Mouse (Mus musculus) neural tube, embryonic 10.5 days (tissue): Measurements from ENCODE around the gene Rhbdl3.
A peak's percentile ranks its signal among the peaks of the same experiment; 100 is the strongest.
"Not testable (repeated sequence)": the region's sequence is repeated elsewhere in the genome, so short reads cannot be mapped to it uniquely, and the experiment has no call there.

Source experiments
- DNase-seq: peaks from one replicate; pipeline ENCODE4 v3.0.0-alpha.2; 2017; ENCODE audit warnings: low spot score; ENCODE audit errors: extremely low spot score

Gene Rhbdl3

GRCm38 (mm10) chr11:80312565-80312964, 11.9 kb downstream of the Rhbdl3 start:
- DNase-seq = peak; percentile 49

- no peak for DNase-seq
Observed at GRCm38 (mm10) chr11:80313462-80313861, 12.8 kb downstream of the Rhbdl3 start.

DNA sequence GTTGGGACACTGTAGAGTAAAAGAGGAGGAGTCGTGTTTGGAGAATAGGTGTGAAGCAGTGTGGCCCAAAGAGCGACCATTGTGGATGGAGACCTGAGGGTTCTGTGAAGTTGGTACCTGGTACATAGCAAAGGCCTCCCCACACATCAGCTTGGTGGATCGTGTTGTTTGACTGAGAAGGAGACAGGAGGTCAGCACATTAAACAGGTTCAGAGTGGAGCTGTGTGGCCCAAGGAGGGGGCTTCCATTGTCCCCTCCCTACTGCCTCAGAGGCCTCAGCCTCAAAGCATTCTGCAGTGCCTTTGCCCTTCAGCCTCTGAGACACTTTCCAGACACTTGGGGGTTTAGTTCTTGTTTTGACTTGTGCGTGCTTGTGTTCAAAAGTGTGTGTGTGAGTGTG, 13.2 kb downstream of the Rhbdl3 start:
- no peak for DNase-seq

DNA sequence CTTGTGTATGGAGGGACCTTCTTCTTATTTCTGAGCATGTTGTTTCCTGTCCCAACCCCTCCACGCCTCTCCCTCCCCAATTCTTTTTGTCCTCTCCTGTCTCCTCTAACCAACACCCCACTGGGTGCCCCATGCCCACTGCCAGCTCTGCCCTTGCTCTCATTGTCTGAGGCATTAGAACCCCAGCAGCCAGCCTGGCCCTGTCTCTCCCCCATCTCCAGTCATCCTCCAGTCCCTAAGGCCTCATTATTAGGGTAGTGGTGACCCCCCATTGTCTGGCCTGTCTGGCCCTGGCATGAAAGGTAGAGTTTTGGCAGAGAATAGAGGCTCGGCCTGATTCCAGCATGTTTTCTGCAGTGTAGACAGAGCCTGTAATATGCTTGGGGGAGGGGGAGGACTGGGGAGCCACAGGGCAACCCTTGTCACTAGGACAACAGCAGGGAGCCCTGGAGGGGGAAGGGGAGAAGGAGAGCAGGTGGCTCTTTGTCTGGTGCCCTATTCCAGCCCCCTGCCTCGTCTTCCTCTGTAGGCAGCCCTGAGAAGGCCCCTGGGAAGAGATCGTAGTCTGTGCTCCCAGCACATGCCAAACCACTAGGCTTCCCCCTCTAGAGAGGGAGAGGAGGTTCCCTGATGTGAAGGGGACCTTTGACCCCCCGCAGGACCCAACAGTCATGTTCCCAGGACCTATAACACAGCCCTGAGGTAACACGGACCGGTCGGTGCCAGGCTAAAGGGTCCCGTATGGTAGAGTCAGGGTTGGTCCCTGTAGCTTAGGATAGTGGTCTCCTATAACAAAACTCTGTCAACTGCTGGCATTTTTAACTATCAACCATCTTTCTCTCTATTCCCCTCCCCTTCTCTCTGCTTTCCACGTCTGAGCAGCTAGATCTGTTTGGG, 15.3 kb downstream of the Rhbdl3 start:
- peak; percentile 31 for DNase-seq

- DNase-seq = no peak
Observed at GRCm38 (mm10) chr11:80323255-80323654, 22.5 kb downstream of the Rhbdl3 start.

GRCm38 (mm10) chr11:80324636-80325035, 23.9 kb downstream of the Rhbdl3 start:
- no peak for DNase-seq

DNA sequence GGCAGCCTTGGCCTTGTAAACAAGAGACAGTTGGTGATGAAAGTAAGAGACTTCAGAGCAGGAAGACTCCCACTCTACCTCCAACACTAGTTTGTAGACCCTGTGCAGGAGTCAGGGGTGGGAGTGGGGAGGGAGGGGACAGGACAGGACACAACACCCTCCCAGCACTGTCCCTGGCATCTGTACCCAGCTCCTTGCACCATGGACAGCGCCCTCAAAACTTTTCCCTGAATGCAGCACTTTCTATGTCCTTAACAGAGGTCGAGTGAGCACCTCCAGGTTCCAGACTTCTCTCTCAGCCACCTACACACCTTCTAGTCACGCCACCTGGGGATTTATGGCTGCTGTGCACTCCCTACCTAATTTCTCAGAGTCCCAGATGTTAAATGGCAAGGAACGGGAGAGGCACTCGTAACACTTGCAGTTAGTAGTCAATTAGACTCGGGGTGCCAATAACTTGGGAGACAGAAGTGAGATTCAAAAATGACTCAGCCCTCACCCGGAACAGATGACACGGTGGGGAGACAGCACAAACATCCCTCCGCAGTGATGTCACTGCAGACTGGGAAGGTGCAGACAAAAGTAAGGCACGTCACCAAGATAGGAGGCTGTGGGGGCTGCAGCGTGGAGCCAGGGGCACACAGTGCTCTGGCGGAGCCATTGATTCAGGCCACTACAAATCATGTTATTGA, 32.1 kb downstream of the Rhbdl3 start:
- no peak for DNase-seq

DNA sequence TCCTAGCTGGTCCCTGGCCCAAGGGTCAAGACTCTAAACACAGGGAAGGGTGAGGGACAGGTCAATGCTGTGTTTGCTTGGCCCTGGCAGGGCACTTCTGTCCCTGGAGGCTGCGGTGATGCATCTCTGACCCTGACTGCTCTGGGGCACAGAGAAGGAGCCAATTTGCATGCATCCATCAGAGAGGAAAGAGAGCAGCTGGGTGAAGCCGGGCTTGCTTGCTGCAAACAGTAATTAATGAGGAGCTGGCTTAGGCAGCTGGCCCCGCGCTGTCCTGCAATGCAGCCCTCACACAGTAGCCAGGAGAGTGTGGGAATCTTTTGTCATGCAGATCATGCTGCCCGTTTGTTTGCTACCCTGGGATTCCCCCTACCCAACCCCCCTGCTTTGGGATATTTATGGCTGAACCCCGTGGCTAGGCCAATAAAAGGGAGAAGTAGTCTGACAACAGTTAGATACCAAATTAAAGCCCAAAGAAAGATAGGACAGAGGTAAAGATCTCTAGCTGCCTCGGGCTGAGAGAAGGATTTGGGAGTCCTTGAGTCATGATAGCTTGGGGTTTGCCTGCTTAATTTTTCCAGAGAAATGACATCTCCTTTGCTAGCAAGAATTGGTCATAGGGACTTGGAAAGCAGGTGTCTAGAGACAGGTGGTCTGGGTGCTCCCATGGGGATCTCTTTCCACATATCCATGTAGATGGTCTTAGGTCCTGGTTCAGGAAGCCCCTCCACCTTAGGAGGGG, 35.1 kb downstream of the Rhbdl3 start:
- peak; percentile 78 for DNase-seq

DNA sequence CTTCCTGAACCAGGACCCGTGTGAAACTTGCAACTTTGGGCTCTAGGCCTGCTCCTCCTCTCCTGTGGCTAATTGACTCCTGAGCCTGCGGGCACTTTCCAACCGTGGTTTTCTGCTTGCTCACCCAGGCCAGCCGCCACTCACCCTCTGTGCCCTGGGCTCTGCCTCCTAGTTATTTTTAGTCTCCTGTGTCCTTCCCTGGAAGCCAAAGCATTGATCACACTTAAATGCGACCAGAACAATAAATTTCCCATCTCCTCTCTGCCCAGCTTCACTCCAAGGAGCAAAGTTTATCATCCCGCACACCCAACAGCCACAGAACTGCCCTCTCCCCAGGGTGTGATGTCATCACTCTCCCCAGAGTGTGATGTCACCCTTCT, 35.6 kb downstream of the Rhbdl3 start:
- DNase-seq = no peak

DNA sequence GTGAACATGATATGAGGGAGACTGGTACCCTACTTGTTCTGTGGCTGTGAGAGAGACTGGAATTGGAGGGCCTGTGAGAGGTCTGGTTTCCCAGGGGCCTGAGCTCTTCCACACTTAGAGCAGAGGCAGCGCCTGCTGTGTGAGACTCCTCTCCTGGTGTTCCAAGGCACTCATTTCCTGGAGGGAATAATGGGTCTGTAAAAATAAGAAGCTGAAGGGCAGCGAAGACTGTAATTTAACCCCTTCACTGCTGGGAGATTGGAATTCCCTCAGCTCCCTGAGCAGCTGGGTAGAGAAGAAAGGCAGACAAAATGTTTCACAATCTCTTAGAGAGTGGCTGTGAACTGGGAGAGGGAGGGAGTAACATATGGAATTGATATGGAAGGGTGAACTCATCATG, 41.8 kb downstream of the Rhbdl3 start:
- DNase-seq = no peak

- peak; percentile 86 for DNase-seq
Observed at GRCm38 (mm10) chr11:80351832-80352430, 51.2 kb downstream of the Rhbdl3 start.

GRCm38 (mm10) chr11:80354832-80355231, 54.1 kb downstream of the Rhbdl3 start:
- DNase-seq = no peak

- DNase-seq = no peak
Observed at GRCm38 (mm10) chr11:80368949-80369348, 68.2 kb downstream of the Rhbdl3 start.

GRCm38 (mm10) chr11:80376651-80377050, 75.9 kb downstream of the Rhbdl3 start:
- no peak for DNase-seq

- peak; percentile 89 for DNase-seq
Observed at GRCm38 (mm10) chr11:80377712-80378451, 77.2 kb downstream of the Rhbdl3 start, which contains the start of gene 5730455P16Rik. Gene 5730455P16Rik, minus strand, starts transcription at chr11:80378034.

GRCm38 (mm10) chr11:80378452-80379068, 77.8 kb downstream of the Rhbdl3 start:
- DNase-seq = not testable (repeated sequence)

DNA sequence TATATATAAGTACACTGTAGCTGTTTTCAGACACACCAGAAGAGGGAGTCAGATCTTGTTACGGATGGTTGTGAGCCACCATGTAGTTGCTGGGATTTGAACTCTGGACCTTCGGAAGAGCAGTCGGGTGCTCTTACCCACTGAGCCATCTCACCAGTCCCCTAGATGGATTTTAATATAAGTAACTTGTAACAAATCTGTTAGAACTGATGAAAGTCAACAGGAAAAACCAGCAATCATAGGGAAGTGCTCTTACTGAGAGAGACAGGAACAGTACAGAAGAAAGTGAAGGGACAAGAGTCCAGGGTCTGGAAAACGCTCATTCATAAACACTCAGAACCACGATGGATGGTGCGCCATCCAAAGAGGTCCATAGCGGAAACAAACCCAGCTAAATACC, 78.5 kb downstream of the Rhbdl3 start:
- not testable (repeated sequence) for DNase-seq

- peak; percentile 52 for DNase-seq
Observed at GRCm38 (mm10) chr11:80382626-80383018, 81.9 kb downstream of the Rhbdl3 start.

- DNase-seq = peak; percentile 98
Observed at GRCm38 (mm10) chr11:80383019-80383625, 82.4 kb downstream of the Rhbdl3 start, which contains the start of gene Zfp207. Gene Zfp207, plus strand, starts transcription at chr11:80383279.

DNA sequence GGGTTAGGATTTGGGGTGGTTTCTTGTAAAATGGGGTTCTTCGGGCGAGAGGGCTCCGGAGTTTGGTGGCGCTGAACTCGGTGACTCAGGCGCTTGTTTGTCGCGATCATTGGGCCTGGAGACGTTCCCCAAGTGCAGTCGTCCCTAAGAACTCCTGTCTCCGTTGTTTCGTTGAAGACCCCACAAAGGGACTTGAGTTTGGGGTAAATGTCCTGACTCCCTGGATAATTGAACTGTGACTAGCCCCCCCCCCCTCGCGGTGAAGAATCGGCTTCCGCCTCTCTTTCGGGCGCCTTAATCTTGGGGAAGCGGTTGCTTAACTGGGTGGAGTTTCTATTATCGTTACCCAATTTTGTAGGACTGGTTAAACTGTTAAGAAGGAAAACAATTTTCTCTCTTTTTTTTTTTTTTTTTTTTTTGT, 82.9 kb downstream of the Rhbdl3 start:
- no peak for DNase-seq
